Mouse (Mus musculus) bone marrow, adult 2 months (tissue): ENCODE data around the gene Stau1.

Experiments
- CTCF ChIP-seq: fragments of 200-500 bp; IDR thresholded peaks from 2 replicates; pipeline ENCODE4 v1.5.1; 2011; ENCODE audit warnings: low read length, control low read depth; ENCODE audit not compliant: control insufficient read depth, insufficient read depth
- POLR2A ChIP-seq: fragments of 200-500 bp; IDR thresholded peaks from 2 replicates; pipeline ENCODE4 v1.6.1; 2011; ENCODE audit warnings: low read depth, mild to moderate bottlenecking, control low read depth, low read length, borderline replicate concordance; ENCODE audit not compliant: control insufficient read depth

- TF ChIP-seq CTCF: no peak
- TF ChIP-seq POLR2A: no peak
Observed at GRCm38 (mm10) chr2:166934416-166934815, 61.7 kb downstream of the Stau1 start.
